Mouse (Mus musculus) embryonic facial prominence, embryonic 15.5 days (tissue): Measurements from ENCODE around the gene AC129217.1. TPM values are rescaled to one million over a fixed set of nuclear protein-coding genes. Genes with fewer than 3 reads are reported as not detected.

ENCODE experiments used
- microRNA-seq: library from miRNA; unstranded; fragments of <30 nt; microRNA quantifications from one replicate; pipeline ENCODE4, GENCODE M21; 2016; ENCODE audit warnings: borderline number of aligned reads
- polyA plus RNA-seq: library from polyadenylated mRNA; unstranded; fragments of >200 nt; fragmentation: Nextera tagmentation; extraction: Ambion mirVana; gene quantifications from 2 replicates; pipeline ENCODE4 v1.2.1, GENCODE M21; 2015

AC129217.1 gene
- polyA plus RNA-seq, 1 experiment from 2014 or later: not detected

Small RNA genes within 50 kb of the gene (microRNA-seq; reads per million reads assigned to microRNA genes)
- not detected for gene Mir5136

Other genes with a start within 250 kb of the AC129217.1 start
- 0.16 TPM in 1 of 2 replicates, not detected in the other for gene Slc22a8, start 238.5 kb upstream of the AC129217.1 start, polyA plus RNA-seq
- 0.05 and 0.13 TPM in 2 replicates for gene Slc22a6, start 211.7 kb upstream of the AC129217.1 start, polyA plus RNA-seq
- gene Chrm1, start 166.0 kb upstream of the AC129217.1 start, polyA plus RNA-seq: 0.76 and 0.83 TPM in 2 replicates
- 122 and 128 TPM in 2 replicates for gene Slc3a2, start 106.4 kb upstream of the AC129217.1 start, polyA plus RNA-seq
- 89.0 and 90.8 TPM in 2 replicates for gene Wdr74, start 93.9 kb upstream of the AC129217.1 start, polyA plus RNA-seq
- 0.70 and 1.2 TPM in 2 replicates for gene 1700092M07Rik, start 89.1 kb upstream of the AC129217.1 start, polyA plus RNA-seq
- 168 and 175 TPM in 2 replicates for gene Stx5a, start 88.4 kb upstream of the AC129217.1 start, polyA plus RNA-seq
- 175 and 192 TPM in 2 replicates for gene Nxf1, start 72.7 kb upstream of the AC129217.1 start, polyA plus RNA-seq
- 172 and 173 TPM in 2 replicates for gene Tmem223, start 58.8 kb upstream of the AC129217.1 start, polyA plus RNA-seq
- gene Tmem179b, start 55.3 kb upstream of the AC129217.1 start, polyA plus RNA-seq: 82.8 and 88.3 TPM in 2 replicates
- gene Taf6l, start 43.4 kb upstream of the AC129217.1 start, polyA plus RNA-seq: 27.3 and 30.0 TPM in 2 replicates
- gene Polr2g, start 31.2 kb upstream of the AC129217.1 start, polyA plus RNA-seq: 153 and 160 TPM in 2 replicates
- 5.6 and 5.9 TPM in 2 replicates for gene Zbtb3, start 27.2 kb upstream of the AC129217.1 start, polyA plus RNA-seq
- 53.0 and 58.4 TPM in 2 replicates for gene Ttc9c, start 10.4 kb upstream of the AC129217.1 start, polyA plus RNA-seq
- gene Hnrnpul2, start 9.8 kb upstream of the AC129217.1 start, polyA plus RNA-seq: 6.0 and 7.1 TPM in 2 replicates
- gene Bscl2, start 7.7 kb downstream of the AC129217.1 start, polyA plus RNA-seq: 68.8 and 78.0 TPM in 2 replicates
- gene Gng3, start 9.4 kb downstream of the AC129217.1 start, polyA plus RNA-seq: 5.1 and 7.5 TPM in 2 replicates
- 2.0 and 3.5 TPM in 2 replicates for gene Lrrn4cl, start 21.0 kb downstream of the AC129217.1 start, polyA plus RNA-seq
- gene Ubxn1, start 41.7 kb downstream of the AC129217.1 start, polyA plus RNA-seq: 177 and 194 TPM in 2 replicates
- 63.3 and 65.1 TPM in 2 replicates for gene Uqcc3, start 51.1 kb downstream of the AC129217.1 start, polyA plus RNA-seq
- 58.7 and 61.4 TPM in 2 replicates for gene Lbhd1, start 54.0 kb downstream of the AC129217.1 start, polyA plus RNA-seq
- not detected in 2 replicates for gene Gm49403, start 54.2 kb downstream of the AC129217.1 start, polyA plus RNA-seq
- gene 1810009A15Rik, start 59.1 kb downstream of the AC129217.1 start, polyA plus RNA-seq: 82.8 and 84.2 TPM in 2 replicates
- 0.24 TPM in 1 of 2 replicates, not detected in the other for gene Gm49416, start 59.2 kb downstream of the AC129217.1 start, polyA plus RNA-seq
- 42.7 and 45.8 TPM in 2 replicates for gene Ints5, start 63.2 kb downstream of the AC129217.1 start, polyA plus RNA-seq
- gene Ganab, start 68.3 kb downstream of the AC129217.1 start, polyA plus RNA-seq: 99.0 and 104 TPM in 2 replicates
- 51.5 and 53.3 TPM in 2 replicates for gene B3gat3, start 90.6 kb downstream of the AC129217.1 start, polyA plus RNA-seq
- 4.2 and 4.5 TPM in 2 replicates for gene Rom1, start 99.6 kb downstream of the AC129217.1 start, polyA plus RNA-seq
- gene Eml3, start 99.8 kb downstream of the AC129217.1 start, polyA plus RNA-seq: 41.3 and 43.1 TPM in 2 replicates
- 155 and 156 TPM in 2 replicates for gene Mta2, start 112.1 kb downstream of the AC129217.1 start, polyA plus RNA-seq
- 31.0 and 32.8 TPM in 2 replicates for gene Tut1, start 124.1 kb downstream of the AC129217.1 start, polyA plus RNA-seq
- 443 and 458 TPM in 2 replicates for gene Eef1g, start 137.3 kb downstream of the AC129217.1 start, polyA plus RNA-seq
- 71.9 and 92.4 TPM in 2 replicates for gene Ahnak, start 159.5 kb downstream of the AC129217.1 start, polyA plus RNA-seq